Mouse (Mus musculus) layer of hippocampus, adult 18-20 months (tissue): ENCODE data around the gene Tmem214. TPM values are rescaled to one million over a fixed set of nuclear protein-coding genes. Genes with fewer than 3 reads are reported as not detected.

Experiments
- DNase-seq, 2 experiments: peaks; one replicate each; pipeline ENCODE4 v3.0.0; 2022; ENCODE audit warnings: low spot score in 2 of 2
- total RNA-seq, 2 experiments: library from RNA; stranded (reverse); gene quantifications; 2 replicates each; pipeline ENCODE4 v1.2.3; 2021

Gene Tmem214
- total RNA-seq, 2 experiments from 2014 or later = 63.6 to 63.7 TPM

DNA sequence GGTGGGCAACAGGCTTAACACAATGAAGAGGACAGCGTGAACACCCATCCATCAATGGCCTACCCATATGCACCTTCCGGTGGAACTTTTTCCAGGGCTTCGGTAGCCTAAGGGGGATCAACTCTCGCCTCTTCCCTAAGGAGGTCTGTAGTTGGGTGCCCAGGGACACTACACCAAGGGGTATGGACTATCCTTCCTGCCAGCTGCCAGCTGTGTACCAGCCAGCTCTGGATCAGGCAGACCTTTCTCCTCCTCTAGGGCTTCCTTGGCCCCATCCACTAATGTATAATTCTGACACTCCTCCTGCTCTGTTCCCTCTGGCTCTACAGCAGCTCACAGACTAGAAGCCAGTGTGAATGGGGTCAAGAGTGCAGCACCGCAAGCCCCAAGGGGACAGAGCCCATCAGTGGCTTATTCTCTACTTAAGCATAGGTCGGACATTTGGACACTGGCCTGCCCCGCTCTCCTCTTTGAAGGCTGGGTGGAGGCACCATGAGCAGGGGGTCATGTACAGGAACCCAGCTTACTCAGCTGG lies 46.4 kb downstream of the Tmem214 start:
- no peak for DNase-seq

DNA sequence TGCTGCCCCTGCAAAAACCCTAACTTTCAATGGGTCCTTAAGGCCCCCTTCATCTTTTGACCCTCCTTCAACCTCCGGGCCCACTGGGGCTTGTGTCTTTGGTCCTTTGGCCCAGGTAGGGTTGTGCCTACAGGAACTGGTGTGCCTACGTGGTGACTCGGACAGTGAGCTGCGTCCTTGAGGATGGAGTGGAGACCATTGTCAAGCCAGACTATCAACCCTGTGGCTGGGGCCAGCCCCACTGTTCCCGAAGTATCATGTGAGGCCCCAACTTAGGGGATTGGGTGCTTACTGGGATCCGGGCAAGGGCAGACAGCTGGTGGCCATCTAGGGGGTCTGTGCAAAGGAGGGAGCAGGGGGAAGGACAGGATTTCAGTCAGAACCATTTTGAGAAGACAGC lies 47.0 kb downstream of the Tmem214 start:
- no peak for DNase-seq

- no peak for DNase-seq
Measured at GRCm38 (mm10) chr5:30915456-30915855, 47.6 kb downstream of the Tmem214 start.

- DNase-seq = peak; percentile 91 to 94
Measured at GRCm38 (mm10) chr5:30915974-30916433, 48.2 kb downstream of the Tmem214 start.

DNA sequence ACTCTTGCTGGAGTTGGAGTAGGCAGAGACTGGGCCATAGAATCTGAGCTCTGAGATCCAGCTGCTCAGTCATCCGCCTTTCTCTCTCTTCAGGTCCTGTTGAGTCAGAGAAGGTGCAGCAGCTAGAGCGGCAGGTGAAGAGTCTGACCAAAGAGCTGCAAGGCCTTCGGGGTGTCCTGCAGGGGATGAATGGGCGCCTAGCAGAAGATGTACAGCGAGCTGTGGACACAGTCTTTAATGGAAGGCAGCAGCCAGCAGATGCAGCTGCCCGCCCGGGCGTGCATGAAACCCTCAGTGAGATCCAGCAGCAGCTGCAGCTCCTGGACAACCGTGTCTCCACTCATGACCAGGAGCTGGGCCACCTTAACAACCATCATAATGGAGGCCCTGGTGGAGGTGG lies 49.0 kb downstream of the Tmem214 start:
- no peak for DNase-seq

- no peak for DNase-seq
Measured at GRCm38 (mm10) chr5:30917348-30917747, 49.5 kb downstream of the Tmem214 start.

- no peak for DNase-seq
Measured at GRCm38 (mm10) chr5:30917891-30918670, 50.3 kb downstream of the Tmem214 start.

DNA sequence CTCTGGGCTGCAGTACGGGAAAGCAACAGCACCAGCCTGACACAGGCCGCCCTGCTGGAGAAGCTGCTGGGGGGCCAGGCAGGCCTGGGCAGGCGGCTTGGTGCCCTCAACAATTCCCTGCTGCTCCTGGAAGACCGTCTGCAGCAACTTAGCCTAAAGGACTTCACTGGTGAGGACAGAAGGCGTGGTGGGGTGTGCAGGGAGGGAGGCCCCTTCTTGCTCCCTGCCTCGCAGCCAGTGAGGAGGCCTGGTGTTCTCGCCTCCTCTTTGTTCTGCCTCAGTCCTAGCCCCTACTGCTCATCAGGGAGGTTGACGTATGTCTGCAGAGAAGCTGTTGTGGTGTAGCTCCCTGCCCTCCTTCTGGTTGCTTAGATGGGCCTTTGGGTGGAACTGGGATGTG lies 50.9 kb downstream of the Tmem214 start:
- no peak for DNase-seq

- DNase-seq = no peak
Measured at GRCm38 (mm10) chr5:30919831-30920614, 52.2 kb downstream of the Tmem214 start.

GRCm38 (mm10) chr5:30920621-30921020 lies 52.8 kb downstream of the Tmem214 start:
- DNase-seq = no peak

GRCm38 (mm10) chr5:30921256-30922033 lies 53.6 kb downstream of the Tmem214 start, which contains the start of gene Khk:
Khk (plus strand) TSS chr5:30921431.
- peak; percentile 66 to 91 for DNase-seq

DNA sequence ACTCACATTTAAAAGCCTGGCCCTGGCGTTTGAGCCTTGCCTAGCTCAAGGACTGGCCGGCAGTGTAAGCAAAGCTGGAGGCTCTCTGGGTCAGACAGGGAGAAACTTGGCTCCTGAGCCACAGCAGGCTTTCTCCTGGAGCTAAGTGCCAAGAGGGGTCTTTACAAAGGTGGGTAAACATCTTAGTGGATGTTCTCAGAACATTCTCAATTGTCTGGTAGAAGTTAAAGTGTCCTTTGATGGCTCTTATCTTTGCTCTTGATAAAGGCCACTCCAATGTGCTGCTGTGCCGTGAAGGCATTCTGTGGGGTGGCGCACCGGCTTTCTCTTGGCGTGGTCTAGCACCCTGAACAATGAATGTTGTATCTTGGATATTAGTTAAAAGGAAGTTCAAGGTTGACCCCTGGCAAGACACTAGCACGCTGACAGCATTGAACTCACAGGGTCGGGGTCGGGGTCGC lies 54.8 kb downstream of the Tmem214 start:
- no peak for DNase-seq

- no peak for DNase-seq
Measured at GRCm38 (mm10) chr5:30923119-30923518, 55.3 kb downstream of the Tmem214 start.

DNA sequence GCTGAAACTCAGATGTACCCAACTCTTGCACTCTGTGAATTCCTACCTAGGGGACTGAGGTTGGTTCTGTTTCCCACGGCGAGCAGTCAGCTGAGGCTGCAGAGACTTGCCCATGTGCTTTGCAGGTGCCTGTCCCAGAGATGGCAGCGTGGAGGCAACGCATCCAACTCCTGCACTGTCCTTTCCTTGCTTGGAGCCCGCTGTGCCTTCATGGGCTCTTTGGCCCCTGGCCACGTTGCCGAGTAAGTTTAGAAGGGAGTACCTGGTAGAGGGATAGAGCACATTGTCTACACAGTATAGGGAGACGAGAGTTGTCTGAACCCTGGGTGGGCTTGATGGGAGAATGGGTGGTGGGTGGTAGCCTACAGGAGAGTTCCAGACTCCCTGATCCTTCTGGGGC lies 56.8 kb downstream of the Tmem214 start:
- DNase-seq = no peak

DNA sequence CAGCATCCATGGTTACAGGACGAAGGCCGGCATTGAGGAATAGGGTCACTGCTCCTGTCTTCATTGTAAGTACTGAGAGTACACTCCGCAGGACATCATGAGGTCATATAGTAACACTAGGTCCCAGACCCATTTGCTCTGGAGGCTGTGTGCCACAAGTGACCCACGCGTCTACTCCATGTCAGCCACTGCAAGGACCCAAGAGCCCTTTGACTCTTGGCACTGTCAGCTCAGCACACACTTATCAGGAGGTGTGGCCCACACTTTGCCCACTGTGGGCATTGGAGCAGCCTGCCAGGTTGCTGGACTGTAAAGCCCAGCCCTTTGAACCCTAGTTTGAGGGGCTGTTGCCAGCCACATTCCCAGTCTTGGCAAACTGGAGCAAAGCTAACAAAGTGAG lies 57.4 kb downstream of the Tmem214 start:
- no peak for DNase-seq

DNA sequence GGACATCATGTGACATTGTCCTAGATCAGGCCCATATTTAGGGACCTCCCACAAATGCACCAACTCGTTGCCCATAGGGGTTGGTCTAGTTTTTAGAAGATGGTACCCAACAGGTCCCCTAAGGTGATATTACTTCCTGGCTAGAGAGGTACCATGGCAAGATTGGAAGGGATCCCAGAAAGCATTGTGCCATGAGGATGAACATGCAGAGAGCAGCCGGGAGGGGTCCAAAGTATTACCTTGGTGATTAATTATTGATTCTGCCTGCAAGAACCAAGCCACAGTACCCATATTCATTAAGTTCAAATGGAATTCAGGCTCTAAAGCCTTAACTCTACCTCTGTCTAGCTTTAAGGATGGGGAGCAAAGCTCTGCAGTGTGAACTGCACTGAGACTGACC lies 58.3 kb downstream of the Tmem214 start:
- no peak for DNase-seq

- peak in 1 of 2 experiments; percentile 73 for DNase-seq
Measured at GRCm38 (mm10) chr5:30927945-30928529, 60.2 kb downstream of the Tmem214 start.
